Mouse (Mus musculus) forebrain, postnatal 0 days (tissue): Measurements from ENCODE around the gene Styk1. TPM values are rescaled to one million over a fixed set of nuclear protein-coding genes. Genes with fewer than 3 reads are reported as not detected.

Experiments used
- ATAC-seq: fragments of 200-750 bp; cut with Nextera tagmentation; 2 replicates; pipeline ENCODE4 v1.8.0; 2017; ENCODE audit warnings: mild to moderate bottlenecking, moderate library complexity
- DNase-seq: peaks from one replicate; pipeline ENCODE4 v3.0.0-alpha.2; 2015
- H3K27ac ChIP-seq: fragments of 300-500 bp; sonication (generic); 2 replicates; pipeline ENCODE4 v1.5.1; 2014; ENCODE audit warnings: low read depth, mild to moderate bottlenecking, antibody characterized with exemption, low read length, moderate library complexity, mixed read lengths
- H3K27me3 ChIP-seq: fragments of 300-500 bp; sonication (generic); 2 replicates; pipeline ENCODE4 v1.6.1; 2014; ENCODE audit warnings: mild to moderate bottlenecking, low read length, mixed read lengths; ENCODE audit not compliant: insufficient read depth
- H3K36me3 ChIP-seq: fragments of 300-500 bp; sonication (generic); 2 replicates; pipeline ENCODE4 v1.6.1; 2014; ENCODE audit warnings: mild to moderate bottlenecking, moderate library complexity; ENCODE audit not compliant: insufficient read depth
- H3K4me1 ChIP-seq: fragments of 300-500 bp; sonication (generic); 2 replicates; pipeline ENCODE4 v1.6.1; 2014; ENCODE audit warnings: antibody characterized with exemption; ENCODE audit not compliant: insufficient read depth
- H3K4me2 ChIP-seq: fragments of 300-500 bp; sonication (generic); 2 replicates; pipeline ENCODE4 v1.6.1; 2014; ENCODE audit warnings: low read depth, mild to moderate bottlenecking, moderate library complexity
- H3K4me3 ChIP-seq: fragments of 300-500 bp; sonication (generic); 2 replicates; pipeline ENCODE4 v1.5.1; 2014; ENCODE audit warnings: low read depth, low read length, mixed read lengths
- H3K9ac ChIP-seq: fragments of 300-500 bp; sonication (generic); 2 replicates; pipeline ENCODE4 v1.6.1; 2014; ENCODE audit warnings: mild to moderate bottlenecking
- H3K9me3 ChIP-seq: fragments of 300-500 bp; sonication (generic); 2 replicates; pipeline ENCODE4 v1.6.1; 2016; ENCODE audit warnings: low read length
- CTCF ChIP-seq: sonication (generic); IDR thresholded peaks from 2 replicates; pipeline ENCODE4 v1.5.1; 2016; ENCODE audit warnings: antibody characterized with exemption, control low read depth, low read depth
- WGBS: fragments of 180-500 bp; shearing (Covaris S2); extraction: QIAGEN DNeasy Blood & Tissue Kit; methylation state at CpG from one replicate; pipeline ENCODE4 v1.1.7; 2014; 5-methylcytosine and 5-hydroxymethylcytosine counted together
- polyA plus RNA-seq: library from polyadenylated mRNA; unstranded; fragments of >200 nt; fragmentation: Nextera tagmentation; extraction: Ambion mirVana; gene quantifications from 2 replicates; pipeline ENCODE4 v1.2.1, GENCODE M21; 2015
- total RNA-seq: library from RNA; depleted of rRNA; stranded (reverse); fragments of >200 nt; gene quantifications from 2 replicates; pipeline ENCODE4 v1.2.3, GENCODE M21; 2014

Styk1 gene
- total and polyA plus RNA-seq, 2 experiments from 2014 or later: 6.3 to 7.1 TPM

DNA sequence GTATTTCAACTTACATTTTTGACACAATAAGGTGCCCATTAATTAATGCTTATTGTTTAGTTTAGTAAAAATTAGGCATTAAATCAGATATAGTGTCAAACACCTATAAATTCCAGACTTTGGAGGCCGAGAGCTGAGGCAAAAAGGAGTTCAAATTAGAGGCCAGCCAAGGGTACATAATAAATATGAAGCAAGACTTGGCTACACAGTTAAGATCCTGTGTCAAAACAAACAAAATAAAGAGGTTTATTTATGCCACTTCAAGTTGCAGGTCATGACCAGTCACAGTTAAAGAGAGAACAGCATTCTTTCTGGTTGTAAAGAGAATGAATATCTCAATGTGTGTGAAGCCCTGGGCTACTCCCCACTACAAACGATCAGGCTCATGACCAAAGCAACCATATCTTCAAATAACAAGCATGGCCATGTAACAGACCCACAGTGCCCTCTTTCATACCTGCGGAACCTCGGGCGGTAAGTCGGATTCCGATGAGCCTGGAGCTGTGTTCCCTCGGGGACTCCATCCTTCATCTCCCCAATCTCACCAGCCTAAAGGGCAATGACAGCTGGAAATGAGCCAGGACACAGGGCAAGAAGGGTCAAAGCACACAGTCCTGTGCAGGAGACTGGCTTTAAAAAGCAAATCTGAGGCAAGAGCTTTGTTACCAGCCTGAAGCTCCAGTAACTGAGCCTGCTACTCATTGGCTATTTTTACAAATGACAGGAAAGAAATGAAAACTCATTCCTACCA lies 16.6 kb upstream of the Styk1 start:
- H3K9me3 ChIP-seq: no peaks in the 10 kb centered on the region
- no peak for DNase-seq
- no peak overlapping the region for H3K27ac ChIP-seq
- H3K36me3 ChIP-seq: peaks cover 45% of the 10 kb centered on the region
- ATAC-seq: no peak
- no peak overlapping the region for H3K4me3 ChIP-seq
- no peak for TF ChIP-seq CTCF
- no peak overlapping the region for H3K4me2 ChIP-seq
- no peak overlapping the region for H3K9ac ChIP-seq
- H3K27me3 ChIP-seq: no peaks in the 10 kb centered on the region
- no peaks in the 10 kb centered on the region; the same call in 1 of the 2 replicates for H3K4me1 ChIP-seq
- WGBS: 87% methylated on average over 8 of the region's 8 CpGs

DNA sequence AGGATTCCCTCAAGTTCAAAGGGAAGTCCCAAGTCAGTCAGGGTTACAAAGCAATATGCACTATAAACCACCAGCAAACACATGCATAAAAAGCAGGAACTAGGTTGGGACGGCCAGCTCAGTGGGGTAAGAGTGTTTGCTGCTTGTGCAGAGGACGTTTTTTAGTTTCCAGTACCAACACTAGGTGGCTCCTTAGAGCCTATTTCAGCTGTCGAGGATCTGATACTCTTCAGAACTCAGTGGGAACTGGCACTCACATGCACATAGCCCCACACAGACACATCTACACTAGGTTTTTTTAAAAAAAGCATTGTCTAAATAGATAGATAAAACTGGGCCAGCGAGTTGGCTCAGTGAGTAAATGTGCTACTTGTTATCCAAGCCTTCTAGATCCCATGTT lies 13.7 kb upstream of the Styk1 start:
- Histone ChIP-seq H3K4me2 (no peak overlapping the region), H3K4me1 (no peaks in the 10 kb centered on the region), H3K27me3 (no peaks in the 10 kb centered on the region), H3K4me3 (no peak overlapping the region), H3K9me3 (no peaks in the 10 kb centered on the region), H3K27ac (no peak overlapping the region), H3K36me3 (peaks cover 49% of the 10 kb centered on the region), H3K9ac (no peak overlapping the region)
- DNase-seq: peak; percentile 51
- 45% methylated on average over 4 of the region's 4 CpGs for WGBS
- ATAC-seq: peak; percentile 77
- peak; percentile 70 for TF ChIP-seq CTCF

DNA sequence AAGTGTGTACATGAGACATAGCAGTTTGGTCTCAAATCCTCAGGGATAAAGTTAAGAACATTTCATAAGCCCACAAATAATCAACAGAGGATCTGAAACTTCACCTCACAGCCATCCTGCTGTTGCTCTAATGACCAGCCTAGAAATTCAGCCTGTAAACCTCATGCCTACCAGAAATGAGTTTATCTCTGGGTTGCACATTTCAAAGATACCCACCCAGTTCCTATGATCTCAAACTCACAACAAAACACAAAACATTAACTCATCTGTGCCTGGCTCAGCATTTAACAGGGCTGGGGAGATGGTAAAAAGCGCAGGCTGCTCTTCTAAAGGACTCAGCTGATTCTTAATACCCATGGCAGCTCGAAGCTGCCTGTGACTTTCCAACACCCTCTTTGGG lies 11.0 kb upstream of the Styk1 start:
- Histone ChIP-seq H3K36me3 (peaks cover 44% of the 10 kb centered on the region), H3K4me2 (no peak overlapping the region), H3K9ac (no peak overlapping the region), H3K27ac (no peak overlapping the region), H3K4me1 (no peaks in the 10 kb centered on the region), H3K4me3 (no peak overlapping the region), H3K27me3 (no peaks in the 10 kb centered on the region), H3K9me3 (no peaks in the 10 kb centered on the region)
- no peak for ATAC-seq
- no peak for TF ChIP-seq CTCF
- 97% methylated on average over 2 of the region's 2 CpGs for WGBS
- no peak for DNase-seq

DNA sequence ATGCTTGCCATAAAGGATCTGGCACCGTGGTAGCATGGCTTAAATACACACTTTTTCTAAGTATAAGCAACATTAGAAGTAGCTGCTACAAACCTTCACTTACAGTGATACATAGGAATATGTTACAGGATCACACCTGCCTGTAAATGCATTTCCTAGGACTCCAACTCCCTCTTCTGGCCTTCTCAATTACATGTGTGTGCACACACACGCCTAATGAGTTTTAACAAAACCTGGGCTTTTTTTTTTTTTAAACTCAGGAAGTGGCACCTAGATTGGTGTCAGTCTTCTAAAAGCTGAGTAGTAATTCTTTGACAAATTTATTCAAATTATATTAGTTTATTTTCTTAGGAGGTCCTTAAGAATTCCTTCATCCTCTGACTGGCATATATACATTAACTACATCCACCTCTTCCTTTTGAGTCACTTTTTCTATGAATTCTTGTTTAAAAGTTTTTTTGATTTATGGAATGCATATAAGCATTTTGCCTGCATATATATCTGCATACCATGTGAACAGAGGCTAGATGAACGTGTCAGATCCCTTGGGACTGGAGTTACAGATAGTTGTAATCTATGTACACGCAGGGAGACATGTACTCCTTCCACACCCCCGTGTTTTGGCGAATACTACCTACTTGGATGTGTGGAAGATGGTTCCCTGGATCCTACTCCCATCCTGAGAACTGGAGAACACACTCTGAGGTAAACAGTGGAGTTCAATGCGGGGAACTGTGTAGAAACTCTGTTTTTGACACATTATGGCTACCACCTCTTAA lies 9.8 kb upstream of the Styk1 start:
- DNase-seq (no peak), ATAC-seq (no peak)
- Histone ChIP-seq H3K9me3 (no peaks in the 10 kb centered on the region), H3K27me3 (no peaks in the 10 kb centered on the region), H3K4me3 (no peak overlapping the region), H3K4me2 (no peak overlapping the region), H3K27ac (no peak overlapping the region), H3K9ac (no peak overlapping the region), H3K36me3 (peaks cover 33% of the 10 kb centered on the region), H3K4me1 (no peaks in the 10 kb centered on the region)
- TF ChIP-seq CTCF: no peak
- WGBS: 87% methylated on average over 7 of the region's 7 CpGs

DNA sequence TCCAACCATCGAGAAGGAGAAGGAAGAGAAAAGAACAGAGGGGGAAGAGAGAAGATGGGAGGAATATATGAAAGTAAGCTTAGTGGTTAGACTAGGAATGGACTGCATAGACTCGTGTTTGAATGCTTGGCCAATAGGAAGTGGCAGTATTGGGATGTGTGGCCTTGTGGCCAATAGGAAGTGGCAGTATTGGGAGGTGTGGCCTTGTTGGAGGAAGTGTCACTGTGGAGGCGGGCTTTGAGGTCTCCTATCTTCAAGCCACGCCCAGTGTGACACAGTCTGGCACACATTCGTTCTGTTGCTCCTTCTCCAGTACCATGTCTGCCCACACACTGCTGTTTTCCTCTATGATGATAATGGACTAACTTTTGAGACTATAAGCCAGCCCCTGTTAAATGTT lies 7.3 kb upstream of the Styk1 start:
- H3K36me3 ChIP-seq: peaks cover 15% of the 10 kb centered on the region; the same call in 1 of the 2 replicates
- no peak overlapping the region for H3K4me2 ChIP-seq
- peak; percentile 55; the same call in 1 of the 2 replicates for ATAC-seq
- H3K4me1 ChIP-seq: no peaks in the 10 kb centered on the region
- no peak overlapping the region for H3K4me3 ChIP-seq
- no peaks in the 10 kb centered on the region for H3K27me3 ChIP-seq
- no peak for DNase-seq
- TF ChIP-seq CTCF: no peak
- H3K27ac ChIP-seq: no peak overlapping the region
- H3K9ac ChIP-seq: no peak overlapping the region
- H3K9me3 ChIP-seq: no peaks in the 10 kb centered on the region
- WGBS: 75% methylated on average over 5 of the region's 5 CpGs

DNA sequence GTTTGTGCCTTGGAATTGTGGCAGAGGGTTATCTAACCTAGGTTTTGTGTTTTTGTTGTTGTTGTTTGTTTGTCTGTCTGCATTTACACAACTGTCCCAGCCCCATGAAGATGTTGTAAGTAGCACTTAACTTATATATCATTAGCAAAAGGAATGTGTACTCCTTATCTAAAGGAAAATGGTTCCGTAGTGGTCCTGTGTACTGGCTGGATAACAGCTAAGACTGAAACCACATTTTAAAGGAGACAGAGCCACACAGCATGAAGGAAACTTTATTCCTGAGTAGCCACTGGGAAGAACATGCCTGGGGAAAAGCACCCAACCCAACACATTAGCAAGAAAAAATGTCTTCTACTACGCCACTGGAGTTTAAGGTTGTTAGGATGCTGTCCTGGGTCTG lies 6.1 kb upstream of the Styk1 start:
- no peak overlapping the region for H3K4me2 ChIP-seq
- H3K9ac ChIP-seq: no peak overlapping the region
- ATAC-seq (no peak), DNase-seq (no peak)
- 89% methylated on average over 2 of the region's 2 CpGs for WGBS
- no peak overlapping the region for H3K4me3 ChIP-seq
- H3K36me3 ChIP-seq: peaks cover 11% of the 10 kb centered on the region; the same call in 1 of the 2 replicates
- H3K27me3 ChIP-seq: no peaks in the 10 kb centered on the region
- no peaks in the 10 kb centered on the region for H3K4me1 ChIP-seq
- TF ChIP-seq CTCF: no peak
- no peak overlapping the region for H3K27ac ChIP-seq
- no peaks in the 10 kb centered on the region for H3K9me3 ChIP-seq

DNA sequence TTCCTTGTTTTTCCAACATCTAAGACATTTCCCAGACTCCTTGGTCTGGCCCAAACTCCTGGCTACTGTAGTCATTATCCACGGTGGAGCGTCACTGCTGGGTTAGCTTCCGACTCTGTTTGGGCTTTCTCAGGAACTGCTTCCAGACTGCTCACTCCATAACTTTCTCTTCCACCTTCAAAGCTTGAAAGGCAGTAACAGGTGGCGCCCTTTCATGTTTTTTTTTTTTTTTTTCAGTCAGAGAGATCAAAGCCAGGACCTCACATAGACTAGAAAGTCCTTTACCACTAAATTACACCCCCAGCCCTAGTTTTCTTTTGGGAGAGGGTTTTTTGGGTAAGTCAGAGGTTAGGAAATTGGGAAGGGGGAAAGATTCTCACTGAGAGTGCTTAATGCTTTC lies 1.5 kb upstream of the Styk1 start:
- WGBS: 61% methylated on average over 4 of the region's 4 CpGs
- H3K27ac ChIP-seq: no peak overlapping the region
- ATAC-seq (no peak), DNase-seq (no peak)
- H3K4me1 ChIP-seq: no peaks in the 10 kb centered on the region
- no peak overlapping the region for H3K4me2 ChIP-seq
- no peak overlapping the region for H3K9ac ChIP-seq
- no peaks in the 10 kb centered on the region for H3K9me3 ChIP-seq
- no peak for TF ChIP-seq CTCF
- no peaks in the 10 kb centered on the region for H3K27me3 ChIP-seq
- no peak overlapping the region for H3K4me3 ChIP-seq
- no peaks in the 10 kb centered on the region for H3K36me3 ChIP-seq
